Mouse (Mus musculus) midbrain, embryonic 16.5 days (tissue): ENCODE data around the gene Mpped1. TPM values are rescaled to one million over a fixed set of nuclear protein-coding genes. Genes with fewer than 3 reads are reported as not detected.

Source experiments
- ATAC-seq: fragments of 200-750 bp; cut with Nextera tagmentation; 2 replicates; pipeline ENCODE4 v1.8.0; 2017; ENCODE audit warnings: moderate TSS enrichment
- H3K27ac ChIP-seq: fragments of 300-500 bp; sonication (generic); 2 replicates; pipeline ENCODE4 v1.5.1; 2014; ENCODE audit warnings: mild to moderate bottlenecking, low read length, mixed read lengths
- H3K27me3 ChIP-seq: fragments of 300-500 bp; sonication (generic); 2 replicates; pipeline ENCODE4 v1.6.1; 2014; ENCODE audit warnings: low read depth, low read length, mixed read lengths; ENCODE audit not compliant: control insufficient read depth, insufficient read depth
- H3K36me3 ChIP-seq: fragments of 300-500 bp; sonication (generic); 2 replicates; pipeline ENCODE4 v1.6.1; 2014; ENCODE audit warnings: mild to moderate bottlenecking, low read length, moderate library complexity, mixed read lengths; ENCODE audit not compliant: control insufficient read depth, insufficient read depth
- H3K4me1 ChIP-seq: fragments of 300-500 bp; sonication (generic); 2 replicates; pipeline ENCODE4 v1.6.1; 2014; ENCODE audit warnings: mild to moderate bottlenecking, low read length, mixed read lengths; ENCODE audit not compliant: control insufficient read depth, insufficient read depth
- H3K4me2 ChIP-seq: fragments of 300-500 bp; sonication (generic); 2 replicates; pipeline ENCODE4 v1.6.1; 2014; ENCODE audit warnings: mild to moderate bottlenecking, low read length, mixed read lengths
- H3K4me3 ChIP-seq: fragments of 300-500 bp; sonication (generic); 2 replicates; pipeline ENCODE4 v1.5.1; 2014; ENCODE audit warnings: low read depth, mild to moderate bottlenecking, low read length, moderate library complexity, mixed read lengths
- H3K9ac ChIP-seq: fragments of 300-500 bp; sonication (generic); 2 replicates; pipeline ENCODE4 v1.6.1; 2014; ENCODE audit warnings: low read depth, low read length, mixed read lengths
- H3K9me3 ChIP-seq: fragments of 300-500 bp; sonication (generic); replicated peaks from 2 replicates; pipeline ENCODE4 v1.6.1; 2014; ENCODE audit warnings: mild to moderate bottlenecking, low read length, mixed read lengths; ENCODE audit not compliant: control insufficient read depth, poor library complexity, severe bottlenecking
- WGBS: fragments of 180-500 bp; shearing (Covaris S2); extraction: QIAGEN DNeasy Blood & Tissue Kit; methylation state at CpG from one replicate; pipeline ENCODE4 v1.1.7; 2014; 5-methylcytosine and 5-hydroxymethylcytosine counted together
- polyA plus RNA-seq: library from polyadenylated mRNA; unstranded; fragments of >200 nt; fragmentation: Nextera tagmentation; extraction: Ambion mirVana; gene quantifications from 2 replicates; pipeline ENCODE4 v1.2.1, GENCODE M21; 2015

Mpped1 gene
- polyA plus RNA-seq, result 19.8 and 27.8 TPM in 2 replicates

- Histone ChIP-seq H3K4me2 (peak within 1 kb of the TSS; percentile 93), H3K9me3 (no peaks in the 10 kb centered on the region), H3K36me3 (no peaks in the 10 kb centered on the region), H3K27ac (no peak within 1 kb of the TSS), H3K9ac (peak within 1 kb of the TSS; percentile 81), H3K4me3 (peak within 1 kb of the TSS; percentile 69), H3K4me1 (peaks cover 8% of the 10 kb centered on the region; the same call in 1 of the 2 replicates), H3K27me3 (0 out of 2 replicates have a peak, but pooled peaks cover 5% of the 10 kb centered on the region)
- 3% methylated on average over 26 of the region's 37 CpGs for WGBS
- ATAC-seq, result 0 out of 2 replicates have a peak, but pooled peaks have one; percentile 34
These were observed at the start of gene Mpped1 for GRCm38 (mm10) chr15:83779387-83779786. Gene Mpped1 (plus strand): TSS chr15:83779467.

DNA sequence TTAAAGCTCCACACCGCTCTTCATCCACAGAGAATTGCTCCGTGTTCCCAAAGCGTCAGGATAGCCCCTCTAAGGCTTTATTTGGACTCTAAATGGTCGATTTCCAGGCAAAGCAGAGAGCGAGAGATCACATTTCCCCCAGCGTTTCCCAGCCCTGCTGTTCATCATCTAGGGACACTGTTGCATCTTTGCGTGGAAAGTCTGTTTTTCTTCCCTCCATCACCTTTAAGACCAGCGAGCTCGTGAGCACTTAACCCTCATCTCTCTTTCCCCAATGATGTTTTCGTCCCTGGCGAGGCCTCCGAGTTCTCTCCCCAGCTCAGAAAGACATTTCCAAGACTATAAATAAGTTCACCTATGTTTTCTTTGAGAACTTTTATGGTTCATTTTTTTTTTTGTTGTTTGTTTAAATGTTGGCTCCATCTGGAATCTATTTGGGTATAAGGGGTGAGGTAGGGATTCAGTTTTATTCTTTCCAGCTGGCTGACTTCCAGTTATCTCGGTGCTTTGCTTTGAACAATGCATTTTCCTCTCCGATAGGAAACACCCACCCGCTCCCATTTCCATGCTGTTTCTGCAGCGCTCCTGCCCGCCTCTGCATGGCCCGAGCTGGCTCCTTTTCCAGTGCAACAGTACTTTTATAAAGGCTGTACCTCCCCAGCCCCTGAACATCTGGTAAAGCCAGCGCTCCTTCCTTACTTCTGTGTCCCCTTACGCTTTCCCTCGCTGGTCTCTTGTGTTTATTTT lies 38.4 kb upstream of the Mpped1 start:
- ATAC-seq, result no peak
- Histone ChIP-seq H3K4me2 (no peak overlapping the region), H3K4me3 (no peak overlapping the region), H3K4me1 (no peaks in the 10 kb centered on the region), H3K36me3 (no peaks in the 10 kb centered on the region), H3K9ac (no peak overlapping the region), H3K27me3 (peaks cover 2% of the 10 kb centered on the region; the same call in 1 of the 2 replicates), H3K27ac (no peak overlapping the region), H3K9me3 (no peaks in the 10 kb centered on the region)
- WGBS, result 21% methylated on average over 21 of the region's 21 CpGs

- Histone ChIP-seq H3K27me3 (no peaks in the 10 kb centered on the region), H3K36me3 (no peaks in the 10 kb centered on the region), H3K27ac (no peak overlapping the region), H3K4me2 (no peak overlapping the region), H3K4me3 (no peak overlapping the region), H3K4me1 (no peaks in the 10 kb centered on the region), H3K9ac (no peak overlapping the region), H3K9me3 (no peaks in the 10 kb centered on the region)
- no peak for ATAC-seq
- WGBS, result 82% methylated on average over 1 of the region's 1 CpGs
These were observed 37.2 kb upstream of the Mpped1 start for GRCm38 (mm10) chr15:83742018-83742417.

- Histone ChIP-seq H3K27me3 (no peaks in the 10 kb centered on the region), H3K27ac (no peak overlapping the region), H3K9ac (no peak overlapping the region), H3K36me3 (no peaks in the 10 kb centered on the region), H3K9me3 (no peaks in the 10 kb centered on the region), H3K4me3 (no peak overlapping the region), H3K4me1 (no peaks in the 10 kb centered on the region), H3K4me2 (no peak overlapping the region)
- no peak for ATAC-seq
- 73% methylated on average over 16 of the region's 16 CpGs for WGBS
These were observed 33.0 kb upstream of the Mpped1 start for GRCm38 (mm10) chr15:83746311-83746710.

GRCm38 (mm10) chr15:83748986-83749385 lies 30.3 kb upstream of the Mpped1 start:
- 72% methylated on average over 6 of the region's 6 CpGs for WGBS
- Histone ChIP-seq H3K4me2 (no peak overlapping the region), H3K36me3 (no peaks in the 10 kb centered on the region), H3K4me1 (no peaks in the 10 kb centered on the region), H3K9me3 (no peaks in the 10 kb centered on the region), H3K9ac (no peak overlapping the region), H3K4me3 (no peak overlapping the region), H3K27ac (no peak overlapping the region), H3K27me3 (no peaks in the 10 kb centered on the region)
- no peak for ATAC-seq

GRCm38 (mm10) chr15:83749436-83749835 lies 29.8 kb upstream of the Mpped1 start:
- H3K36me3 ChIP-seq, result no peaks in the 10 kb centered on the region
- H3K4me3 ChIP-seq, result no peak overlapping the region
- no peaks in the 10 kb centered on the region for H3K9me3 ChIP-seq
- no peak overlapping the region for H3K4me2 ChIP-seq
- no peak overlapping the region for H3K27ac ChIP-seq
- no peaks in the 10 kb centered on the region for H3K4me1 ChIP-seq
- ATAC-seq, result no peak
- H3K9ac ChIP-seq, result no peak overlapping the region
- H3K27me3 ChIP-seq, result no peaks in the 10 kb centered on the region
- WGBS, result 51% methylated on average over 8 of the region's 9 CpGs

DNA sequence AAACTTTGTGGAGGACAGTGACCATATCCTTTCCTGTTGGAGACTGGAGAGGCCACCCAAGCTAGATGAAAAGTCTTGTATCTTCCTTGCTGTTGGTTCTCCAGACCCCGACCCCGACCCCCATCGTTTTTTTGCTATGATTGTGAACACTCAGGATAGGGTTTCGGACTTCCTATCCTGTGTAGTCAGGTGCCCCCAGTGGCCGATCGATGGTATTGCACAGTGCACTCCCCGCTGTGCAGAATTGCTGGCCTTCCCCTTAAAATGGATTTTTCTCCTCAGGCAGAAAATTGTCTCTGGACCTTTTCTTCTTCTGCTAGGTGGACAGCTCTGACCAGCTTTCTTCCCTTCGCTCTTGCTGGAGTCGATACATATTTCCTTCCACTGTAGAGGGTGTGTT lies 22.5 kb upstream of the Mpped1 start:
- ATAC-seq, result no peak
- Histone ChIP-seq H3K9me3 (no peaks in the 10 kb centered on the region), H3K36me3 (no peaks in the 10 kb centered on the region), H3K27ac (no peak overlapping the region), H3K4me3 (no peak overlapping the region), H3K27me3 (no peaks in the 10 kb centered on the region), H3K9ac (no peak overlapping the region), H3K4me2 (no peak overlapping the region), H3K4me1 (no peaks in the 10 kb centered on the region)
- WGBS, result 20% methylated on average over 9 of the region's 9 CpGs

- no peaks in the 10 kb centered on the region for H3K27me3 ChIP-seq
- no peaks in the 10 kb centered on the region for H3K9me3 ChIP-seq
- no peaks in the 10 kb centered on the region for H3K4me1 ChIP-seq
- H3K4me2 ChIP-seq, result no peak overlapping the region
- no peak overlapping the region for H3K9ac ChIP-seq
- 10% methylated on average over 4 of the region's 4 CpGs for WGBS
- H3K36me3 ChIP-seq, result no peaks in the 10 kb centered on the region
- H3K27ac ChIP-seq, result no peak overlapping the region
- H3K4me3 ChIP-seq, result no peak overlapping the region
- ATAC-seq, result no peak
These were observed 20.3 kb upstream of the Mpped1 start for GRCm38 (mm10) chr15:83758958-83759357.

DNA sequence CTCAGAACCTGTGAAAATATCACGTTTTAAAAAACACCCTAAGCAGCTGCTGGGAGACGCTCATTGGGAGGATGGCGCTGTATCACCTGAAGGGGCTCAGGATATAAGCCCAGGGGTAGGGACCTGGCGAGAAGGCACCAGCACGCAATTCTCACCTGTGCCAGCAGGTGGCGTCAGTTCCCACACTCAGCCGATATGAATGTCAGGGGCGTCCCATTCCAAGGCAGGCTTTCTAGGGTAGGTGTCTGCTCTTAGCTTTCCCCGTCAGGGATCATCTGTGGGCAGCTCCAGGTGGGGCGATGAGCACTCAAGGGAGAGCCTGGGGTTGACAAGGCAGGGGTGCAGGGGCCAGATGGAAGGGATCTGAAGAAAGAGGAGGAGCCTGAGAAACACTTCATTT lies 18.6 kb upstream of the Mpped1 start:
- no peaks in the 10 kb centered on the region for H3K27me3 ChIP-seq
- no peaks in the 10 kb centered on the region for H3K36me3 ChIP-seq
- no peak overlapping the region for H3K9ac ChIP-seq
- peak; percentile 56; the same call in 1 of the 2 replicates for ATAC-seq
- H3K4me2 ChIP-seq, result no peak overlapping the region
- H3K4me3 ChIP-seq, result no peak overlapping the region
- H3K9me3 ChIP-seq, result no peaks in the 10 kb centered on the region
- 4% methylated on average over 10 of the region's 10 CpGs for WGBS
- 0 out of 2 replicates have a peak, but pooled peaks cover 1% of the 10 kb centered on the region for H3K4me1 ChIP-seq
- H3K27ac ChIP-seq, result no peak overlapping the region
